Mouse (Mus musculus) small intestine, adult 10 weeks (tissue): ENCODE data around the gene Gm3002. TPM values are rescaled to one million over a fixed set of nuclear protein-coding genes. Genes with fewer than 3 reads are reported as not detected.

ENCODE experiments used
- polyA plus RNA-seq: library from polyadenylated mRNA; stranded (reverse); fragments of 350-450 nt; fragmentation: Illumina TruSeq; extraction: RNeasy Lipid Tissue Mini Kit (QIAGEN cat#74804); gene quantifications from one replicate; pipeline ENCODE4 v1.2.3, GENCODE M21; 2014; ENCODE audit warnings: low replicate concordance

Gm3002 gene
- not detected for polyA plus RNA-seq

DNA sequence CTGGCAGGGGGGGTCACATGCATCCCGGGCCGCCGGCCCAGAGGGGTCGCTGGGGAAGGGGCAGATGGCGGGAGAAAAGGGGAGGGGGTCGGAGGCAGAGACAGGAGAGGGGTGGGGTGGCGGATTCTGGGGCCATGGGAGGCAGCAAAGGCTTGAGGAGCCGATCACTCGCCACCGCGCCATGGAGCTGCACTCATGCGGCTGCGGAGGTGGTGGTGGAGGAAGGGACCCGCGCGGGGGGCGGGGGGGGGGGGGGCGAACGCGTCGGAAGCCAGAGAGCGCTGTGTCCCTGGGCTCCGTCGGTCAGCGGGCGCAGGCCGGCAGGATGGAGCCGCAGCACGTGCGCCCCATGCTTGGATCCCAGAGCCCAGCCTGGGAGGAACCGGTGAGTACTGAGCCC, at the start of gene Gm3002:
Gene Gm3002, plus strand, starts transcription at position 301 of the 400 bp plus-strand sequence.

GRCm38 (mm10) chr14:3845945-3846344, 36.1 kb downstream of the Gm3002 start, which contains the start of gene Gm3033:
TSS of gene Gm3033 (plus strand) at chr14:3846245.

DNA sequence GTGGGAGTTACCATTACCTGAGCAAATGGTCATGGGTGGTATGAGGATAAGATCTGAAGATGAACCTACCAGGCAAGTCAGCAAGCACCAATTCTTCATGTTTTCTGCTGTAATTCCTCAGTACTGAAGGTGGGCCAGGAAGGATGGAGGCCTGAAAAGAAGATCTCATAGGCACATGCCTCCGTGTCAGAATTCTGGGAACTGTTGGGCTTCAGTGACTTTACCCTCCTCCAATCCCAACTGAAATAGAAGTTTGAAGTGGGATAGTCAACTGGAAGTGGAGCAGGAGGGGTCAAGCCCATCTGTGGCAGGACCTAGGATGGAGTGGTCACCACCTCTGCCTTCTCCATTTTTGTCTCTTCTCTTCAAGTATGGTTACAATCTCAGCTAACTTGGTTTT, 74.0 kb downstream of the Gm3002 start, which contains the start of gene Gm2916:
Gene Gm2916, plus strand, starts transcription at position 301 of the 400 bp plus-strand sequence.

DNA sequence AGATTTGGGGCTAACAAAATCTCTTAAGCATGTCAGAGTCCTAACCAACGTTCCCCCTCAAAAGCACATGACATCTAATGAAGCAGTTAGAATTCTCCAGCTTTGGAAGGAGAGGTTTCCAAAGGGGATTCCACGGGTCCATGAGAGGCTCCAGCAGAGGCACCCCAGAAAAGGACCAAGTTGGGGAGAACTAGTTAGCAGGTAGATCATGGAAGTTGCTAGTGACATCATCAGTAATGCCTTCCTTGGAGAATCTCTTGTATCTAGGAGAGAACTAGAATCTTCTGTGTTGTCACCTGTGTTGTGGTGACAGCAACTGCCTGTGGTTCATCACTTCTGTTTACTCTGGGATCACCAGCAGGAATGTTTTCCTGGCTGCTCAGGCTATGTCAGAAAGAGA, 121.6 kb downstream of the Gm3002 start, which contains the start of gene Gm3029:
Gene Gm3029, plus strand, starts transcription at position 301 of the 400 bp plus-strand sequence.

DNA sequence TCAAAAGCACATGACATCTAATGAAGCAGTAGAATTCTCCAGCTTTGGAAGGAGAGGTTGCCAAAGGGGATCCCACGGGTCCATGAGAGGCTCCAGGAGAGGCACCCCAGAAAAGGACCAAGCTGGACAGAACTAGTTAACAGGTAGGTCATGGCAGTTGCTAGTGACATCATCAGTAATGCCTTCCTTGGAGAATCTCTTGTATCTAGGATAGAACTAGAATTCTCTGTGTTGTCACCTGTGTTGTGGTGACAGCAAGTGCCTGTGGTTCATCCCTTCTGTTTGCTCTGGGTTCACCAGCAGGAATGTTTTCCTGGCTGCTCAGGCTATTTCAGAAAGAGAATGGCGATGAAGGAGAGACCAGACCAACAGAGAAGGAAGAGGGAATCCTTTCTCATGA, 153.4 kb downstream of the Gm3002 start, which contains the start of gene Gm3095:
Gene Gm3095, plus strand, starts transcription at position 301 of the 400 bp plus-strand sequence.

GRCm38 (mm10) chr14:3998094-3998493, 188.2 kb downstream of the Gm3002 start, which contains the start of gene Gm3099:
TSS of gene Gm3099 (plus strand) at chr14:3998394.

Other genes with a start within 250 kb of the Gm3002 start
- gene Gm3012, start 175.6 kb upstream of the Gm3002 start, polyA plus RNA-seq: not detected
- 0.71 TPM for gene Gm3020, start 158.0 kb upstream of the Gm3002 start, polyA plus RNA-seq
- not detected for gene Gm3043, start 121.3 kb upstream of the Gm3002 start, polyA plus RNA-seq
- gene Gm3033, start 36.2 kb downstream of the Gm3002 start, polyA plus RNA-seq: not detected
- not detected for gene Gm2916, start 74.1 kb downstream of the Gm3002 start, polyA plus RNA-seq
- gene Gm3029, start 121.7 kb downstream of the Gm3002 start, polyA plus RNA-seq: not detected
- not detected for gene Gm3095, start 153.5 kb downstream of the Gm3002 start, polyA plus RNA-seq
- gene Gm3099, start 188.3 kb downstream of the Gm3002 start, polyA plus RNA-seq: not detected
- gene Gm5796, start 213.9 kb downstream of the Gm3002 start, polyA plus RNA-seq: 0.30 TPM